Mouse (Mus musculus) stomach, postnatal 0 days (tissue): Measurements from ENCODE around the gene Nsmce4a.

Experiments used
- CTCF ChIP-seq: IDR thresholded peaks from 2 replicates; pipeline ENCODE4 v1.5.1; 2016; ENCODE audit warnings: antibody characterized with exemption, low read depth, mild to moderate bottlenecking, moderate library complexity
- EP300 ChIP-seq: optimal IDR thresholded peaks from 2 replicates; pipeline ENCODE3; 2016; ENCODE audit warnings: antibody characterized with exemption

DNA sequence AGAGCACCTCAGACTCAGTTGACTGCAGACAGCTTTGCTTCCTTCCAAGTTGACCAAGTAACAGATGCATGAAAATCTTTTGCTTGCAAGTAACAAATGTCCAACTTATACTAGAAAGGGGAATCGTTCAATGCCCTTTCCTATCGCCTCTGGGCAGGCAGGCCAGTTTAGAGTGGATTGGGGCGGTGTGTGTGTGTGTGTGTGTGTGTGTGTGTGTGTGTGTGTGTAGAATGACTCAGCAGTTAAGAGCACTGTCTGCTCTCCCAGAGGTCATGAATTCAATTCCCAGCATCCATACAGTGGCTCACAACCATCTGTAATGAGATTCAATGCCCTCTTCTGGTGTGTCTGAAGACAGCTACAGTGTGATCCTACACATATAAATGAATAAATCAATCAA is 27.2 kb upstream of the Nsmce4a start:
- TF ChIP-seq CTCF, result no peak
- no peak for TF ChIP-seq EP300
